Mouse (Mus musculus) spleen, postnatal 4 days (tissue): Measurements from ENCODE around the gene Foxq1.
A peak's percentile ranks its signal among the peaks of the same experiment; 100 is the strongest.

Experiments used
- DNase-seq, 2 experiments: peaks; one replicate each; pipeline ENCODE4 v3.0.0; 2022; ENCODE audit warnings: low spot score in 2 of 2

The Foxq1 gene

DNA sequence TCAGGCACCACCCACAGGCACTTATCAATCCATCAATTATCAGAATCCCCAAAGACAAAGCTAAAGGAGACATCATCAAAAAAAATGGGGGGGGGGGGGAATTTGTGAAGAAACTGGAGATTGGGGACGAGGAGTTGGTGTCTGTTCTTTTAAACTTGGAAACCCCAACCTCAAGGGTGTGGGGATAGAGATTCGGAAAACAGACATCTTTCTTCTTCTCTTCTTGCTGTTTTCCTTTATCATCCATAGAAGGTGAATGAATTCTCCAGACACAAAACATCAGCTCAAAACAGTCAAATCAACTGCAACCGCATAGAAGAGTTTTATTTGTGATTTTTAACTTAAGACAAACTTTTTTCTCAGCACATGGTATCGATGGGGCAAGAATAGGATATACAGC is at the start of gene Foxq1:
Gene Foxq1 (plus strand): TSS at position 301 of the 400 bp plus-strand sequence.
- no peak for DNase-seq

DNA sequence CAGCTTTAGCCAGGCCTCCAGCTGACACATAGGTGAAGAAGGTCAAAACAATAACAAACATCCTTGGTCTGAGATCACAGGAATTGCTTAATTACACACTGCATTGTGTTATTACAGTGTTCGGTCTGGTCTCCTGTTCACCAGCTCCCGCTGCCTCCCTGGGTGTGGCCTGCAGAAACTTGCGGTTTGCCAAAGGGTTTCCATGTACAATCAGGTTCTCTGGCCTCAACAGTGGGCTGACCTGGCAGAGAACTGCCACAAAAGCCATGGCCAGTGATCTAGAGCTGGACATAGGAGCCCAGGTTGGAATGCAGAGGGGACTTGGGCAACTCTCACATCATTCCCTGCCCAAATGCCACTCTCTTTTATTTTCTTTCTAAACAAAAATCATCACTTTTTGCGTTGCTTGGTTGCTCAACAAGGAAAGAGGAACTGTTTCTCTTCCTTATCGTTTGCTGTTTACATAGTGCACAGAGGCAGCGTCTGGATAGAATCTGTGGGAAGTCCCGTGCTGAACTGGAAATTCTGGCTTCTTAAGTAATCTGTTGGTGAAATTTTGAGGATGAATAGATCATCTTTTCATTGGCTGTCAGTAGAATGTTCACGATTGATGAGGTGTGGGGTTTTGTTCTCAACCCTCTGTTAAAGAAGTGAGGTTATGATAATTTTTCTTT is 49.3 kb upstream of the Foxq1 start:
- DNase-seq, result no peak

DNA sequence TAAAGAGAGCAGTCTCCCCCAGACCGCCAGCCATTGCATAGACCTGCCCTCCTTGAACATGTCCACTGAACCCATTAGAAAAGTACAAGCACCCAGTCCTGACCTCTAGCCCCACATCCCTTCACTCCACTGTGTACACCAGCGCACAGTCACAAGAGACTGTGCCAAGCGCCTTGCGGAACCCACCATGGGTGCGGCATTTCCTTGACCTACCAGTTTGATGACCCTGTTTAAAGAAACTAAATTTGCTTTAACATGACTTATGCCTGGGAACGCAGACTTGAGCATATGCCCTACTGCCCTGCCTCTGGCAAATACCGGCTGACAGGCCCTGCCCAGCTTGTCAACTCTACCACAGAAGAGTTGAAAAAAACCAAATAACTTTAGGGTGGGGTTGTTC is 40.7 kb upstream of the Foxq1 start:
- no peak for DNase-seq

DNA sequence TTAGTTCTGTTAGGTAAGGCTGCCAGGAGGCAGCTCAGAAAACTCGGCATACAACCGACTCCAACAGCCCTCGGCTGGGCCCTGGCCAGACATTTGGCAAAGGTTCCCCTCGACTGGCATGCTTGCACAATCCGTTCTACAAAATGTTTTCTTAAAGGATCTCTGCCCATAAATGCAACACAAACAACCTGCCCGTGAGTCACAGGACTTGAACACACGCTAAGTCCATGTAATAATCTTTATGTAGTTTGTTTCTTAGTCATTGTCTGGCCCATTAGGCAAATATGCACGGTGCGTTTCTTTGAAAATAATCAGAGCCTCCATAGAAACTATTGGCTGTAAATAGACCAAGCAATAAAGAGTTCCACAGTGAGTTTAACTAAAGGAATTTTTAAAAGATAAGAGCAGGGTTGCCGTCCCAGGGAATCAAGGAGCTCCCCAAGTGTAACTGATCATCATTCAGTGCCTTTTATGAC is 37.5 kb upstream of the Foxq1 start:
- no peak for DNase-seq

DNA sequence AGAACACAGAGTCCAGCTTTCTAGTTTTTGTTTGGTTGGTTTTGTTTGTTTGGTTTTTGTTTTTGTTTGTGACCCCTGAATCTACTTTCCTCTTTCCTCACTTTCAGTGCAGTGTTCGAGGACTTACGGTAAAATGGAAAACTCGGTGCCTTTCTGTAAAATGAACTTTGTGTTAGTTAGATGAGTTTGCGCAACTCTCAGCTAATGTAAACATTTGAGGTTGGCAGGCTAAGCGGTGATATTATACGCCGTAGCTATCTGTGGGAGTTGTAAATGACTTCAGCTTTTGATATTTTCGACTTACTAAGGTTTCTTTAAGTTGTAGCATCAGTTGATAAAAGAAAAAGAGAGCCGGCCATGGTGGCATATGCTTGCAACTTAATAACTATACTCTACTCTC is 37.0 kb upstream of the Foxq1 start:
- no peak for DNase-seq

DNA sequence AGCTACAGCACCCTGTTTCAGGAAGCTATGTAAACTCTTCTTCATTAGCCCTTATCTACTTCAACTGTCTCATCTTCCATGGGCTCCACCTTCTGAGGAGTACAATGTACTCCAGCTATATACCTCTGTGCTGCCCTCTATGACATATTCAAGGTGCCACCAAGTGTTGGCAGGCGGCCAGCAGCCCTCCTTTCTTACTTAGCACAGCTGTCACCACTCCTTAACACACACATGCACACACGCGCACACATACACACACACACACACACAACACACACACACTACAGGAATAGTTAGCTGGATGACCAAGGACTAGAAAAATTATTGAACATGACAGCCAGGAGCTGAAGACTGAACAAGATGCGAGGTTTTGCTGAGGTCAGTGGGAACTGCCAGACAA is 31.0 kb upstream of the Foxq1 start:
- no peak for DNase-seq

DNA sequence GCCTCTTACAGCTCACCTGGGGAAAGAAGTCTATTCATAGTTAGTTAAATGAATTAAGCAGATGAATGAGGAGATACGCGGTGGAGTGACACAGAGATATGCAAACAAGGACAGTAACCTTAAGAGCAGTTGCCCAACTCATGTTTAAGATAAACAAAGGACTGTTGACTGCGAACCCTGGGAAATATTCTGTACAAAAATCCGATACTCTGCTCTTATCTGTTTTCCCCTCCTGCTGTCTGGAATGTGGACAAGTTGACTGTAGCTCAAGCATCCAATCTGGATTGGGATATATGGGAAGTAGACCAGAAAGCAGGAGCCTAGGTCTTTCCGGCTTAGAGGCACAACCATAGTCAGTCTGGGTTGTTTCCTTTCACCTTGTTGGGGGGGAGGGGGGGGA is 24.7 kb upstream of the Foxq1 start:
- no peak for DNase-seq

DNA sequence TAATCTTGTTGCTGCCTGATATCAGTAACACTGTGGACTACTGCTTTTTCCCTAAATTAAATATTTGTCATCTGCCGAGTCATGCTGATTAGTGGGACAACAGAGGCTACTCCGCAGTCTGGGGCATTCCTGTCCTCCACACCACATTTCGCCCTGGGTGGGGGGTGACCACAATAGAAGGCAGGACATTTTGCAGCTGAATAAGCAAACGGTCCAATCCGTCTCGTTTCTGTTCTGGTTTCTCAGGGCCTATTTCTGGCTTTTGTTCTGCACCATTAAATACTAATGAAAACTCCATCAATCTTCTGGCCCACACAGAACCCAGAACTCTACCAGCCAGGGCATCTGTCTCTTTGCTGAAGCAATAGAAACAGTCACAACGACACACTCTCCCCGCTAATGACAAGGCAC is 24.3 kb upstream of the Foxq1 start:
- no peak for DNase-seq

DNA sequence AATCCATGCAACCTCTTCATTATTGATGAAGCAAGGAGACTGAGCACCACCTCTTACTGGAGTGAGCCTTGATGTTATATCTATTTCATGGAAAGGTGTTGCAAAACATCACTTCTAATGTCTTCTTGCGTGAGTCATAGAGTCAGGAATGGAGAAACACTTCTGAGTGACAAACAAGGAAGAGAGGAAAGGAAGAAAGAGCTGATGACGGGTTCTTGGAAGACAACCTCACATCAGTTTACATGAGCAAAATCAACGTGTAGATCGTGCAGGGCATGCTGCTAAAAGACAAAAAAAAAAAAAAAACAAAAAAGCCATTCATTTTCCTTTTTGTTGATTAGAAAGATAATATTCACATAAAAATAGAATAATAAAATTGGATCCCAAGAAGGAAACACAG is 21.2 kb upstream of the Foxq1 start:
- DNase-seq, result no peak

DNA sequence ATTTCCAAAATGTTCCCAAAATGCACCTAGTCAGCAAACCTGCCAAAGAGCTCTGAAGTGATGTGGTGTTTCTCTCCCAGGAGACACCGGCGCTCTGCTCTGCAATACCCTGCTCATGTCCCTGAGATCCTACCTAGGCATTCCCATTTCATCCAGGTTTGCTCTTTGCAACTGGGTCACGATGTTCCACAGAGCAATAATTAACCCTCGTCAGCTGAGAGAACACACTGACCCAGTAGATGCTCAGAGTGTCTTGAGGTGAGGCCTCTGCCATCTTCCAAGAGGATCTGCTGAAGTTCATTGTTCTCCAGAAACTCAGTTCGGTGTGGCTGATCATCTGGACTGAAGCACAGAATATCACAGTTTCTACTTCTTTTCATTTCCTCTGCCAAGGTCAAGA is 12.9 kb upstream of the Foxq1 start:
- DNase-seq, result no peak

DNA sequence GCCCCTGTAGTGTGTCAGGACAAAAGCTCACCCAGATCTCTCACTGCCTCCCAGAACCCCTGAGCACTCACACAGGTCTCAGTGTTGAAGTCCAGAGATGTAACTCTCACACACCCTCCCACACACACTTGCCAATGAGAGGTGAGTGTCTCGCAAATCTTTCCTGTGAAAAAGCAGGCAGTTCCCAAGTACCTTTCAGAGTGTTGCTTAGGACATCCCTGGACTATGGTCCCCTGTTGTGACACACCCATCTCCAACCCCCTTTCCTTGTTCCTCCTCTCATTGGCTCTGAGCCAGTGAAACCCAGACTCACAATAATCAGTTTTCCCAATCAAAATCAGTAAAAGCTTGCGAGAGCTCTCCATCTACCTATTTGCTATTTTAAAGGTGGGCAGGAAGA is 9.2 kb upstream of the Foxq1 start:
- DNase-seq, result no peak

DNA sequence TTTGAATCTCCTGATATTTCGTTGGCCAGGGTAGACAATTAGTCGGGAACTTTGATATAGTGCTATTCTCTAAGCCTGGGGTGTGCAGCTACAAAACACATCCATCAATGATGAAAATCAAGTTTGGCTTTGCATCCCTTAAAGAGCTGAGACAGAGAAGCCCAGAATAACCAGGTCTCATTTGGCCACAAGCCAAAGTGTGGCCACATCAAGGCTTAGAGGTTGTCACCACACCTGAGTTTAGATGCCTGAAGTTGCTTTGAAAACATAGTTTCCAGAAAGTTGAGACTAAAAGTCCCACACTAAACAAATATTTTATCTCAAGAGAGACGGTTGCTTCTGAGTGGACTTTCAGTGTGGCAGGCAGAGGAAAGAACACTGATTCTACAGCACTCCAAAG is 8.7 kb upstream of the Foxq1 start:
- DNase-seq, result no peak

DNA sequence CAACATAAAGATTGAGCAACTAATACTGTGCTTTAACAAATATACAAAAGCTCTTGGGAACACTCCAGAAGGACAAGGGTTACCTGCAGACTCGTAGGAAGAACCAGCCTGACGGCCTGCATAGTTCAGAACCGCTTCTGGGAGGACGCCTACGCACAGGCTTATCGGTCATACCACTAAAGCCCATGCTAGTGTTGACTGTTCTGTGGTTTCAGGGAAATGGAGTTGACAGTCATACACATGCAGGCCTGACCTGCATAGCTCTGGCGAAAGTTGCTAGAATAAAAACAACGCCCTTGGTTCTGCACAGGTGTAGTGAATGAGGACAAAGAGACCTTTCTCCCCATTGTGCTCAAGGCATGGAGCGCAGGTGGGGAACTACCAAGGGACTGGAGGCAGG is 8.3 kb upstream of the Foxq1 start:
- no peak for DNase-seq

DNA sequence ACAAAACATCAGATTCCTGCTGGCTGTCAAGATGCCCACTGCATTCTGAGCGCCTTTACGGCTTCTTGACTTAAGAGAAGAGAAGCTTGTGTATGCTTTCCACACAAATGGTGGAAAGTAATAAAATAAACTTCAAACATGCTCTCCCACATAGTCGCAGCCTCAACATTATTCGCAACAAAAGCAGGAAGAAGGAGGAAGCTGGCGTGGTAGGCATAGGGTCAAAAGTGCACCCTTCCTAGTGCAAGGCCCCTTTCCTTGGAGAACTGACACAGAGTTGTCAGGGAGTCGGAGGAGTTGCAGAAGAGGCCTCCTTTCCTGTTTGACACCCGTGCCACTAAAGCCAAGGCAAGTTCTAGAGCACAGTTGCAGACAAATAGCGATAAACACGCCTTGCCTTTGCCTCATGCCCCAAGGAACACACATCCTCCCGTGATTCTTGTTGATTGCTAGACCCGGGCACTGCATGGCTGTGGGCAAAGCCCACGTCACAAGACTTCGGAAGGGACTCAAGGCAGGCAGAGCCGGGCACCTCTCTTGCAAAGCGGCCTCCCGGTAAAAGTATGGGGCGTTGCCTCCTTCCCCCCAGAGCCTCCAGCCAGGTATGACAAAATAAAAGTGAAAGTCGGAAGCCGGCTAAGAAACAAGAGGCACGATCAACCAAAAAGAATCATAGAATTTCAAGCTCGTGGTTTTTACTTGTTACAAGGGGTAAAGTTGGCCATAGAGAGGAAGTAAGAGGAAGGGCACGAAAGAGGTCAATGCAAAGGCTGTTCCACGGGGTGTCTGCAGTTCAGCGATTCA is 1.2 kb downstream of the Foxq1 start:
- no peak for DNase-seq

DNA sequence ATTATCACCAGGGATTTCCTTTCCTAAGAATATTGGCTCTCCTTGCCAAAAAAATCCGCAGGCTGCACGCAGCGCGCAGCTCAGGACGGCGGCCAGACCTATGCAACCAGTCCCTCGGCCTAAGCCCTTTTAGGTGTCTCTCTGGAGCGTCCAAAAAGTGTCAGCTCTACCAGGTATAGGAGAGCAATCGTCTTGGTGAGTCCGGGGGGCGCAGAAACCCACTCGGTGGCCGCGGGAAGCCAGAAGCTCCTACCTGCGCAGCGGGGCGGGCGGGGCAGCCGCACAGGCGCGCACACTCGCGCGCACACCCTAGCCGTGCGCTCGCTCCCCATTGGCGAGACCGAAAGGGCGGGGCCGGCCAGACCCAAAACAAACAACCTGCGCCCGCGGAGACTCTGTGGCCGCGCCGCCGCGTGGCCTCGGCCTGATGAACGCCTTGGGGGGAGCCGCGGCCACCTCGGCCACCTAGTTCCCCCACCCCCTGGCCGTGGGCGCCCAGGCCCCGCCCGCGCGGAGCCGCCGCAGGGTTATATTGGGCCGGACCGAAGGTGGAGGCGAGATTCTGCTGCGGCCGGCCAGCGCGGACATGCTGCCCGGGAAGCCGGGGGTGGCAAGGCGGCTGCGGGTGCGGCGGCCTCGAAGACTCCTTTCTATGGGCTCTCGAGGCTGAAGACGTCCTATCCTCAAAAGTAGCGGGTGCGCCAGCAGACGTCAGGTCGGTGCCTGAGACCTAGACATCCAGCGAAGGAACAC is 2.0 kb downstream of the Foxq1 start:
- DNase-seq, result no peak

DNA sequence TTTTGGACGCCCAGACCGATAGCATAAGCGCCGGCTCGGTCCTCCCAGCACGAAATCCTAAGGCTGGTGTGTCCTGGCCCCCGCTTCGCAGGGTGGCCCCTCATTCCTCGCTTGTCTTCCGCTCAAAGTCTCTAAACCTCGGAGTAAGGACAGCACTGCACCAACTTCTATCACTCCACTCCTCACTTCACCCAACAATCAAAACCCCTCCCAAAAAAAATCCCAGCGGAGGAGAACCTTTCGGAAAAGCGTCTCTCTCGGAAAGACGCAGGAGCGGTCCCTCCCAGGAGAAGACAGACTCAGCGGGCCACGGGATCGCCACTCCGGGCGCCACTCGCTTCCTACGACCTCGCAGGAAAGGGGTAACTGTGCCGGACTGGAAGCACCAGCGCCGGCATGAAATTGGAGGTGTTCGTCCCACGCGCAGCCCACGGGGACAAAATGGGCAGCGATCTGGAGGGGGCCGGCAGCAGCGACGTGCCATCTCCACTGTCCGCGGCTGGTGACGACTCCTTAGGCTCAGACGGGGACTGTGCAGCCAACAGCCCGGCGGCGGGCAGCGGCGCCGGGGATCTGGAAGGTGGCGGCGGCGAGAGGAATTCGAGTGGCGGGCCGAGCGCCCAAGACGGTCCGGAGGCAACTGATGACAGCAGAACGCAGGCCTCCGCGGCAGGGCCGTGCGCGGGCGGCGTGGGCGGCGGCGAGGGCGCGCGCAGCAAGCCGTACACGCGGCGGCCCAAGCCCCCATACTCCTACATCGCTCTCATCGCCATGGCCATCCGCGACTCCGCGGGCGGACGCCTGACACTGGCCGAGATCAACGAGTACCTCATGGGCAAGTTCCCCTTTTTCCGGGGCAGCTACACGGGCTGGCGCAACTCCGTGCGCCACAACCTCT is 2.8 kb downstream of the Foxq1 start, which contains the start of gene A530084C06Rik:
Gene A530084C06Rik (minus strand): TSS at position 813 of the 898 bp plus-strand sequence.
- DNase-seq, result peak in 1 of 2 experiments; percentile 73

DNA sequence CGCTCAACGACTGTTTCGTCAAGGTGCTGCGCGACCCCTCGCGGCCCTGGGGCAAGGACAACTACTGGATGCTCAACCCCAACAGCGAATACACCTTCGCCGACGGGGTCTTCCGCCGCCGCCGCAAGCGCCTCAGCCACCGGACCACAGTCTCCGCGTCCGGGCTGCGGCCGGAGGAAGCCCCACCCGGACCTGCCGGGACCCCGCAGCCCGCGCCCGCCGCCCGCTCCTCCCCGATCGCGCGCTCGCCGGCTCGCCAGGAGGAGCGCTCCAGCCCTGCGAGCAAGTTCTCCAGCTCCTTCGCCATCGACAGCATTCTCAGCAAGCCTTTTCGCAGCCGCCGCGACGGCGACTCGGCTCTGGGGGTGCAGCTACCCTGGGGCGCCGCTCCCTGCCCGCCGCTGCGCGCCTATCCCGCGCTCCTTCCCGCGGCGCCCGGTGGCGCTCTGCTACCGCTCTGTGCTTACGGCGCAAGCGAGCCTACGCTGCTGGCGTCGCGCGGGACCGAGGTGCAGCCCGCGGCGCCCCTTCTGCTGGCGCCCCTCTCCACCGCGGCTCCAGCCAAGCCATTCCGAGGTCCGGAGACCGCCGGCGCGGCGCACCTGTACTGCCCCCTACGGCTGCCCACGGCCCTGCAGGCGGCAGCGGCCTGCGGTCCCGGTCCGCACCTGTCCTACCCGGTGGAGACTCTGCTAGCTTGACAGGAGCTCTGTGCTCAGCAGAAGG is 3.6 kb downstream of the Foxq1 start:
- DNase-seq, result peak; percentile 26 to 72

DNA sequence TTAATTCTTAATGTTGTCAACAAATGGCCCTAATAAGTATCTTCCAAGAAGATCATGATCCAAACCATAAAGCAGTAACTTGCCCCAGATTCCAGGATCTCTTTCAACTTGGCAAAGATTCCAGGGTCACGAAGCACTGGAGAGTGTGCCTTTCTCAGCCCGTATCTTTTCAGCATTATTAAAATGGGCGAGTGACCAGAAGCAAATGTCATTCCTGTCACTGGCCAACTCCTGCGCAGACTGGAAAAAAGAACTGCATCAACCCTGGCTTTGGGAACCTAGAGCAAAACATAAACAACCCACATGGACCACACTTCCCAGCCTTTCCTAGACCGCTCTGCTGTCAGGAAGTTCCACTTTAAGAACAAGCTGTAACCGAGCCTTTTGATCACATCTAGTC is 8.5 kb downstream of the Foxq1 start:
- DNase-seq, result no peak

DNA sequence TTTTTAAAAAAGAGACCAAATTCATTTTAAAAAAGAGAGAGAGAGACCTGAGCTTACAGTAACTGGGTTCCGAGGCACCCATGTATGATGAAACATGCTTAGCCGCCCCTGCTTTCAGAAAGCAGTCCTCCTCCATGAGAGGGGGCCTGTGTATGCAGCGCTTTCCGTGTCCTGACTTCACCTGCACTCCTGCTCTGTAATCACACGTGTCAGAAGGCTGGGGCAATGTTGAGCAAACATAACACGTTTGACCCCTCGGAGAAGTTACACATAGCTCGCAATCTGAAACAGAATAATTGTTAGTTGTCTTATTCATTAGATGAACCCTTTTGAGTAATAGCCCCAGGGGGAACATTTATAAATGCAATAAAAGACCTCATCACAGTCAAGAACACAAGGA is 11.2 kb downstream of the Foxq1 start:
- no peak for DNase-seq

DNA sequence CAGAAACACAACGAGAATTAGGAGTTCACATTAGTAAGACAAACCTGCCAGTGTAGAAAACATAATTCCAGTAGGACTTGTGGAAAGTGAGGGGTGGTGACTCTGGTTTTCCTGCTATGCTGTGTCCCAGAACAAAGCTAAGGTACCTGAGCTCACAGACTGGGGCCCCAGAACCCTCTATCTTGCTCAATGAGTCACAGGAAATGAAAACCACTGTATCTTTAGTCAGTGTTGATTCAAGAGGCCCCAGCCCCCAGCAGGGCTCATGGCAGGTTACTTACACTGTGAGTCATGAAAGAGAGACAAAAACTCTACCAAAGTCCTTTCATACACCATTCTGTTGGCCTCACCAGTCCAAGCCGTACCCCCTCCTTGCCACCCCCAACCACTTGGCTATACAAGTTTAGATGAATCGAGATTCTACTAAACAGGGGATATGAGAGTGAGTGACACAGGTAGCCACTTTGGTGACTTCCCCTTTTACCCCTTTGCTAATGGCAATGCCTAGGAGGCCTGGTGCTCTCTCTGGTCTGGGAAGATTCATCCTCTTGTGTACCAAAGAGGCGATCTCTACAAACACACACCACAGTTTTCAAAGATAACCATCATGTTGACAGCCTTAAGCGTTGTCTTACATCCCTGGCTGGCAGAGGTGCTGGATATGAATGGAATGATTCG is 11.8 kb downstream of the Foxq1 start:
- DNase-seq, result no peak
